Mouse (Mus musculus): ENCODE measurements around the gene Pigh.

GRCm38 (mm10) chr12:79122820-79123219 lies 33.4 kb upstream of the Pigh start:
- TF ChIP-seq CTCF (IDR thresholded peaks at IDR 0.05; ENCODE audit: low read depth, low read length), result no peak
- TF ChIP-seq POLR2A (IDR thresholded peaks at IDR 0.05; ENCODE audit: insufficient read depth, low read length), result no peak
- TF ChIP-seq EP300 (IDR thresholded peaks at IDR 0.05; ENCODE audit: insufficient read depth, low read depth, low read length), result no peak
